Mouse (Mus musculus) kidney, adult 2 months (tissue): ENCODE measurements at regions not wholly inside any gene's neighbourhood (a gene's known extent, or its start where the extent isn't known, plus 50 kb on each side); places are given as distances from the start of the nearest gene placed in this dataset.

Experiments
- CTCF ChIP-seq: fragments of 200-500 bp; conservative IDR thresholded peaks from 2 replicates; pipeline ENCODE4 v1.5.1; 2011; ENCODE audit warnings: low read depth, mild to moderate bottlenecking, control low read depth, low read length, moderate library complexity, mixed read lengths; ENCODE audit not compliant: insufficient read depth, insufficient read length
- POLR2A ChIP-seq: fragments of 200-500 bp; IDR thresholded peaks from one replicate; pipeline ENCODE4 v1.6.1; 2011; ENCODE audit warnings: low read depth, low read length, control low read depth

DNA sequence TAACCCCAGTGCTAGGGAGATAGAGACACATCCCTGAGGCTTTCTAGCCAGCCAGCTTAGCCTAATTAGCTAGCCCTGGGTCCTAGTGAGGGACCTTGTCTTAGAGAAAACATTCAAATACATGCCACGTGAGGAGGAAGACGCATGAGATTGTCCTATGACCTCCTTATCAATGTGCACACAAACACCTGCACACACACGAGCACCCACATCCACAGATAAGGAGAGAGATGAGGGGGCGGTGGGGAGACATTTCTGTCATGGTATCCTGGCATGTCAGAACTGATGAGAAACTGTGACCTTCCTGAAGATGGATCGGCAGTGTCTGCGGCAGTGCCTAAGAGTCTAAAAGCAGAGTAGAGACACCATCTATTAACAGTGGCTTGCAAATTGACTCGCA lies 180.8 kb upstream of the Rad23b start:
- no peak for TF ChIP-seq CTCF
- TF ChIP-seq POLR2A: no peak
